Mouse (Mus musculus) thymus, adult 2 months (tissue): ENCODE results near the gene Ipcef1.

Source experiments
- CTCF ChIP-seq: fragments of 200-500 bp; IDR thresholded peaks from 2 replicates; pipeline ENCODE4 v1.5.1; 2012; ENCODE audit warnings: mild to moderate bottlenecking, control low read depth, low read length, moderate library complexity, borderline replicate concordance; ENCODE audit not compliant: control insufficient read depth, poor library complexity, insufficient read depth; ENCODE audit errors: extremely low read depth
- POLR2A ChIP-seq: fragments of 200-500 bp; IDR thresholded peaks from 2 replicates; pipeline ENCODE4 v1.6.1; 2012; ENCODE audit warnings: mild to moderate bottlenecking, low read length, control low read depth, moderate library complexity; ENCODE audit not compliant: control insufficient read depth, poor library complexity, insufficient read depth; ENCODE audit errors: extremely low read depth

GRCm38 (mm10) chr10:6968334-6968733 lies 83.9 kb downstream of the Ipcef1 start:
- TF ChIP-seq POLR2A (no peak), CTCF (no peak)
